Mouse (Mus musculus): ENCODE measurements at regions not wholly inside any gene's neighbourhood (a gene's known extent, or its start where the extent isn't known, plus 50 kb on each side); places are given as distances from the start of the nearest gene placed in this dataset.

DNA sequence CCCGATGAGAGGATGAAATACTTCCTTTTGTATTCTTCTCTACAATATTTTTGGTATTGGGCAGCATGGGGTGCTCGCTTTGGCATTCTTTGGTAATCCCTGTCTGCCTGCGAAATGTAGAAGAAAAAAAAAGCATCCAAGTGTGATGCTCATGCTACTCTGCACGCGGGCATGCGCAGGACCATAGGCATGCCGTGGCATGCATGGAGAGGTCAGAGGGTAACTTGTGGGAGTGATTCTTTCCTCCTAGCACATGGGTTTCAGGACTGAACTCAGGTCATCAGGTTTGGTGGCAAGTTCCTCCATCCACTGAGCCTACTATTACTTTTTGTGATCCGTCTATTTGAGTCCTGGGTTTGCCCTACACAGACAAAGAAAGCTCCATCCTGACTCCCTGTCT, 74.3 kb downstream of the Gm525 start:
- DNase-seq (ENCODE audit: low spot score in 2 of 2): no peak

DNA sequence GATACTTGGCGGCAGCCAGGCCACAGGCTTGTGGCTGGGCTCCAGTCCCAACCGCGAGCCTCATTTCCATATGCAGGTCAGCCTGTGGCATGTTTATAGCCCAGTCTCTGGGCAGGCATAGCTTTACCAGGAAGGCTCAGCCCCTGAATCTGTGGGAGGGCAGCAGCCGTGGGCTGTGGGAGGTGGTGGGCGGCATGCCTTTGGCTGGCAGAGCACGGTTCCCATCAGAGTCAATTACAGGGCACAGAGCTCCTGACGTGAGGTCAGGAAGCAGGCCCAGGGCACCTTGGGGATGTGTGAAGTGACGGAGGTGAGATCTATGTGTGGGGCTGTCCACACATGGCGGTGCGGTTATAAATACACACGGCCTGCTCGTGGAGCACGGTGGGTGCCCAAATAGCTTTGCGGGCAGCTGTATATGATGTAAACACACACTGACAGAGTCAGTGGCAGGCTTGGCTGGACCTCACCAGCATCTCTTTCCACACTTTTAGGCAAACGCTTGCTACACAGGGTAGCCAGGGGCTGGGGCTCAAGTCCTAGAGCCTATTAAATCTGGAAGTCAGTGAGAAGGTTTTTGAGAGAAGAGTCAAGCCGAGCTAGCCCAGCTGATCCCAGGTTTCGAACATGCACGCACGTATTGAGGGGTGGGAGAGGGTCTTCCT, 71.8 kb downstream of the Gm525 start:
- DNase-seq (ENCODE audit: low spot score in 2 of 2): no peak

DNA sequence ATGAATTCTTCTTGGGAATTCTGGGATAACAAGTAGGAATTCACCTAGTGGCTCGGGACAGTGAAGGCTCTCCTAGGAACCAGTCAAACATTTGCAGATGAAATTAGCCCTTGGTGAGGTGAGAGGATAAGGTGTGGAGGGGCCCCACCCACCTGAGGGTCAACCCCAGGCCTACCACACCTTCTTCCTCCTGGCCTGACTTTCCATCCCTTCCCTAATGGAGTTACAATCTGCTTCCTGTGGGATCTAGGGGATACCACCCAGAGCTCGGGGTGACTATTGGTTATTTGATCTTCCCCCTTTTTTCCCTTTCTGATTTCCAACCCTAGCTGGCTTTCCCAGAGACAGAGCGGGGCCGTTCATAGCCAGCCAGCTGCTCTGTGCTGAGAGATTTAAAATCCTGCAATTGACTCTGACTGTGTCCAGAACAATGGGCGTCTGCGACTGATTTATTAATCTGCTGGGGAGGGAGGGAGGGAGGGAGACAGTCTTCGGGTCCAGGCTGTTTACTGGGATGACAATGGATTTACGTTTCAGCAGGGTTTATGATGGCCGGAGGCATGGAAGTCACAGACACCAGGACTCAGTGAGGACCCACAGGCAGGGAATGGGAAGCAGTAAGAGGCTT, 69.0 kb downstream of the Gm525 start:
- no peak for DNase-seq (ENCODE audit: low spot score in 2 of 2)
